Mouse (Mus musculus) heart, adult 2 months (tissue): Measurements from ENCODE around the gene Rufy4. TPM values are rescaled to one million over a fixed set of nuclear protein-coding genes. Genes with fewer than 3 reads are reported as not detected.

Experiments used
- DNase-seq, 2 experiments: peaks; one replicate each; pipeline ENCODE4 v3.0.0; 2021
- H3K27ac ChIP-seq: fragments of 200-600 bp; 2 replicates; pipeline ENCODE4 v1.8.1; 2022
- H3K27me3 ChIP-seq: fragments of 200-500 bp; 2 replicates; pipeline ENCODE4 v1.6.1; 2012; ENCODE audit warnings: mild to moderate bottlenecking, low read length, inconsistent platforms, mixed read lengths; ENCODE audit not compliant: control insufficient read depth, insufficient read depth
- H3K36me3 ChIP-seq: fragments of 200-500 bp; 2 replicates; pipeline ENCODE4 v1.6.1; 2012; ENCODE audit warnings: low read length, inconsistent platforms; ENCODE audit not compliant: control insufficient read depth, insufficient read depth
- H3K4me1 ChIP-seq: fragments of 200-500 bp; 2 replicates; pipeline ENCODE4 v1.6.1; 2011; ENCODE audit warnings: low read length; ENCODE audit not compliant: control insufficient read depth, insufficient read depth
- H3K4me3 ChIP-seq: fragments of 200-600 bp; 2 replicates; pipeline ENCODE4 v1.8.1; 2022
- H3K79me2 ChIP-seq: fragments of 200-500 bp; replicated peaks from 2 replicates; pipeline ENCODE4 v1.6.1; 2012; ENCODE audit warnings: mild to moderate bottlenecking, inconsistent platforms, low read length, moderate library complexity, mixed read lengths; ENCODE audit not compliant: control insufficient read depth, insufficient read depth
- H3K9ac ChIP-seq: fragments of 200-500 bp; 2 replicates; pipeline ENCODE4 v1.6.1; 2012; ENCODE audit warnings: low read depth, mild to moderate bottlenecking, control low read depth, inconsistent platforms, low read length, mixed read lengths
- CTCF ChIP-seq: fragments of 200-600 bp; IDR thresholded peaks from 2 replicates; pipeline ENCODE4 v1.8.1; 2022; ENCODE audit warnings: antibody characterized with exemption, mild to moderate bottlenecking, moderate library complexity
- EP300 ChIP-seq: fragments of 200-500 bp; IDR thresholded peaks from 2 replicates; pipeline ENCODE4 v1.6.1; 2011; ENCODE audit warnings: low read depth, low read length, control low read depth; ENCODE audit not compliant: insufficient read depth
- POLR2A ChIP-seq: fragments of 200-500 bp; IDR thresholded peaks from 2 replicates; pipeline ENCODE4 v1.6.1; 2011; ENCODE audit warnings: mild to moderate bottlenecking, low read depth, low read length, control low read depth; ENCODE audit not compliant: insufficient read depth
- WGBS: fragments of 180-500 bp; shearing (Covaris S2); methylation state at CpG from one replicate; pipeline ENCODE4 v1.1.7; 2018; 5-methylcytosine and 5-hydroxymethylcytosine counted together
- intact Hi-C: fragments of 180-260 bp; cut with DNase I; formaldehyde crosslinking; loops from one replicate; pipeline ENCODE4 v1.15.1; 2025
- polyA plus RNA-seq: library from polyadenylated mRNA; depleted of rRNA; stranded (reverse); fragments of >200 nt; gene quantifications from 2 replicates; pipeline ENCODE4 v1.2.3, GENCODE M21; 2012
- total RNA-seq, 2 experiments: library from RNA; stranded (reverse); gene quantifications; 2 replicates each; pipeline ENCODE4 v1.2.3; 2021

Gene Rufy4
- total and polyA plus RNA-seq, 3 experiments: 0.59 to 1.2 (median 1.1) TPM

DNA sequence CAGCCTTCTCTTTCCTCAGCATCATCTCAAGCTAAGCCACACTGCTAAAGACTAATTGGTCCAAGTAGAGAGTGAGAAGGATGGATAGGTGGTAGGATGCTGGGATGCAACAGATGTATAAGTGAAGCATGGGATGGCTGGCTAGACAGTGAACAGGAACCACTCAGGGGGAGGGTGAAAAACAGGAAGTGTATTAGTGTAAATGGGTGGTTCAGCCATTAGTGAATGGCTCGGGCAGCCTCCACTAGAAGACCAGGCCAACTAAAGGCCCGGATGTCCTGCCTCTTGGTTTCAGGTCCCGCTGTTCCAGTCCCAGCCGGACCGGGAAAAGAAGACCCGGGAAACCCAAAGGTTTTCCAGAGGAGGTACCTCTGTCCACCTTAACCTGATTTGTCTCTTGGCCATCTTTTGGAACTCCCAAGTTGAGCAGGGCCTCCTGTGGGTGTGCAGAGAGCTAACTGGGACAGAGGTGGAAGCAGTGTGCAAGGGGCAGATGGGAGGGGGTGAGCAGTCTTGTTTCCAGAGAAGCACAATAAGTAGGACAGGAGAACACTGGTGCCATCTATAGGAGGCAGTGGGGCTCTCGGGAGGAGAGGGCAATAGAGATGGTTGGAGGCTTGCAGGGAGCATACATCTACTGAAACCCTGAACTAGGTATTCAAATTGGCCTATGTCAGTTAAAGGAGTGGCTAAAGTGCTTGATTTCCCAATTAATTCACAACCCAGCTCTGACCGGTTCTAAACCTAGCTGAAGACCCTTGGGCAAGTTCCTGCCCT lies 5.7 kb downstream of the Rufy4 start:
- intact Hi-C loops: no loop called here
- H3K4me3 ChIP-seq: no peak overlapping the region
- H3K9ac ChIP-seq: no peak overlapping the region
- no peak overlapping the region for H3K27ac ChIP-seq
- WGBS: 81% methylated on average over 8 of the region's 8 CpGs
- H3K36me3 ChIP-seq: no peaks in the 10 kb centered on the region
- no peak for DNase-seq
- no peaks in the 10 kb centered on the region for H3K79me2 ChIP-seq
- H3K4me1 ChIP-seq: no peaks in the 10 kb centered on the region
- no peaks in the 10 kb centered on the region for H3K27me3 ChIP-seq
- no peak for TF ChIP-seq CTCF

- WGBS: 85% methylated on average over 3 of the region's 3 CpGs
- no peaks in the 10 kb centered on the region for H3K36me3 ChIP-seq
- DNase-seq: no peak
- no peaks in the 10 kb centered on the region for H3K27me3 ChIP-seq
- TF ChIP-seq POLR2A (no peak), EP300 (no peak), CTCF (peak; percentile 26)
- no peaks in the 10 kb centered on the region for H3K4me1 ChIP-seq
- H3K79me2 ChIP-seq: no peaks in the 10 kb centered on the region
- H3K4me3 ChIP-seq: no peak overlapping the region
- H3K27ac ChIP-seq: no peak overlapping the region
- no peak overlapping the region for H3K9ac ChIP-seq
- intact Hi-C loops: no loop called here
These were observed 6.7 kb downstream of the Rufy4 start for GRCm38 (mm10) chr1:74132011-74132410.

GRCm38 (mm10) chr1:74133954-74134353 lies 8.6 kb downstream of the Rufy4 start:
- Histone ChIP-seq H3K36me3 (no peaks in the 10 kb centered on the region), H3K4me3 (no peak overlapping the region), H3K27me3 (no peaks in the 10 kb centered on the region), H3K27ac (no peak overlapping the region), H3K9ac (no peak overlapping the region), H3K79me2 (no peaks in the 10 kb centered on the region), H3K4me1 (no peaks in the 10 kb centered on the region)
- 63% methylated on average over 6 of the region's 6 CpGs for WGBS
- TF ChIP-seq CTCF (no peak), POLR2A (no peak), EP300 (no peak)
- intact Hi-C loops: no loop called here
- DNase-seq: peak in 1 of 2 experiments; percentile 58

GRCm38 (mm10) chr1:74135326-74135950 lies 10.1 kb downstream of the Rufy4 start:
- no peak for DNase-seq
- Histone ChIP-seq H3K4me1 (no peaks in the 10 kb centered on the region), H3K36me3 (no peaks in the 10 kb centered on the region), H3K4me3 (no peak overlapping the region), H3K27me3 (no peaks in the 10 kb centered on the region), H3K79me2 (no peaks in the 10 kb centered on the region), H3K27ac (no peak overlapping the region), H3K9ac (no peak overlapping the region)
- intact Hi-C loops: no loop called here
- TF ChIP-seq EP300 (no peak), POLR2A (no peak), CTCF (no peak)
- 69% methylated on average over 6 of the region's 6 CpGs for WGBS

GRCm38 (mm10) chr1:74139415-74139814 lies 14.1 kb downstream of the Rufy4 start:
- intact Hi-C loops: no loop called here
- no peaks in the 10 kb centered on the region for H3K4me1 ChIP-seq
- H3K27ac ChIP-seq: no peak overlapping the region
- no peak for DNase-seq
- TF ChIP-seq CTCF (peak; percentile 69), EP300 (no peak)
- no peak overlapping the region for H3K4me3 ChIP-seq
- no peaks in the 10 kb centered on the region for H3K36me3 ChIP-seq
- WGBS: 56% methylated on average over 3 of the region's 3 CpGs
- no peaks in the 10 kb centered on the region for H3K27me3 ChIP-seq
- H3K79me2 ChIP-seq: no peaks in the 10 kb centered on the region
- H3K9ac ChIP-seq: no peak overlapping the region

DNA sequence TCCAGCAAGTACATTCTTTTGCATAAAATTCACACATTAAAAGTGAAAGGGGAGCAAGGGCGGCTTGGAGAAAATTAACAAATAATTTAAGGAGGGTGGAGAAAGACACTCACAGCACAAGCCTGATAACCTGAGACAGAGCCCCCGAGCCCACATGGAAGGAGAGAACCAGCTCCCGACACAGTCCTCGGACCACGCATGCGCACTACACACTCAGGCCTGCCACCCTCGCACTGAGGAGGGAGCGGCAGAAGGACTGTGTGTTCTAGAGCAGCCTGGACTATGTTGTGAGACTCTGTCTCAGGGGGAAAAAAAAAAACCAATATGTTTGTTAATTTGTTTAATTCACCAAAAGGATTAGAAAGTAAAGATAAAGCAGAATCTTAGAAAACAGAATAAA lies 16.4 kb downstream of the Rufy4 start:
- WGBS: 92% methylated on average over 8 of the region's 8 CpGs
- no peak overlapping the region for H3K27ac ChIP-seq
- H3K9ac ChIP-seq: no peak overlapping the region
- H3K27me3 ChIP-seq: no peaks in the 10 kb centered on the region
- H3K79me2 ChIP-seq: no peaks in the 10 kb centered on the region
- no peak for TF ChIP-seq POLR2A
- TF ChIP-seq EP300: no peak
- TF ChIP-seq CTCF: no peak
- no peaks in the 10 kb centered on the region for H3K36me3 ChIP-seq
- no peak overlapping the region for H3K4me3 ChIP-seq
- intact Hi-C loops: no loop called here
- no peak for DNase-seq
- H3K4me1 ChIP-seq: no peaks in the 10 kb centered on the region
